Mouse (Mus musculus) forebrain, postnatal 0 days (tissue): ENCODE measurements at regions not wholly inside any gene's neighbourhood (a gene's known extent, or its start where the extent isn't known, plus 50 kb on each side); places are given as distances from the start of the nearest gene placed in this dataset.
A peak's percentile ranks its signal among the peaks of the same experiment; 100 is the strongest.

ENCODE experiments used
- ATAC-seq: fragments of 200-750 bp; cut with Nextera tagmentation; 2 replicates; pipeline ENCODE4 v1.8.0; 2017; ENCODE audit warnings: mild to moderate bottlenecking, moderate library complexity
- DNase-seq: peaks from one replicate; pipeline ENCODE4 v3.0.0-alpha.2; 2015
- H3K27ac ChIP-seq: fragments of 300-500 bp; sonication (generic); 2 replicates; pipeline ENCODE4 v1.5.1; 2014; ENCODE audit warnings: low read depth, mild to moderate bottlenecking, antibody characterized with exemption, low read length, moderate library complexity, mixed read lengths
- H3K27me3 ChIP-seq: fragments of 300-500 bp; sonication (generic); 2 replicates; pipeline ENCODE4 v1.6.1; 2014; ENCODE audit warnings: mild to moderate bottlenecking, low read length, mixed read lengths; ENCODE audit not compliant: insufficient read depth
- H3K36me3 ChIP-seq: fragments of 300-500 bp; sonication (generic); 2 replicates; pipeline ENCODE4 v1.6.1; 2014; ENCODE audit warnings: mild to moderate bottlenecking, moderate library complexity; ENCODE audit not compliant: insufficient read depth
- H3K4me1 ChIP-seq: fragments of 300-500 bp; sonication (generic); 2 replicates; pipeline ENCODE4 v1.6.1; 2014; ENCODE audit warnings: antibody characterized with exemption; ENCODE audit not compliant: insufficient read depth
- H3K4me2 ChIP-seq: fragments of 300-500 bp; sonication (generic); 2 replicates; pipeline ENCODE4 v1.6.1; 2014; ENCODE audit warnings: low read depth, mild to moderate bottlenecking, moderate library complexity
- H3K4me3 ChIP-seq: fragments of 300-500 bp; sonication (generic); 2 replicates; pipeline ENCODE4 v1.5.1; 2014; ENCODE audit warnings: low read depth, low read length, mixed read lengths
- H3K9ac ChIP-seq: fragments of 300-500 bp; sonication (generic); 2 replicates; pipeline ENCODE4 v1.6.1; 2014; ENCODE audit warnings: mild to moderate bottlenecking
- H3K9me3 ChIP-seq: fragments of 300-500 bp; sonication (generic); 2 replicates; pipeline ENCODE4 v1.6.1; 2016; ENCODE audit warnings: low read length
- CTCF ChIP-seq: sonication (generic); IDR thresholded peaks from 2 replicates; pipeline ENCODE4 v1.5.1; 2016; ENCODE audit warnings: antibody characterized with exemption, control low read depth, low read depth
- WGBS: fragments of 180-500 bp; shearing (Covaris S2); extraction: QIAGEN DNeasy Blood & Tissue Kit; methylation state at CpG from one replicate; pipeline ENCODE4 v1.1.7; 2014; 5-methylcytosine and 5-hydroxymethylcytosine counted together

DNA sequence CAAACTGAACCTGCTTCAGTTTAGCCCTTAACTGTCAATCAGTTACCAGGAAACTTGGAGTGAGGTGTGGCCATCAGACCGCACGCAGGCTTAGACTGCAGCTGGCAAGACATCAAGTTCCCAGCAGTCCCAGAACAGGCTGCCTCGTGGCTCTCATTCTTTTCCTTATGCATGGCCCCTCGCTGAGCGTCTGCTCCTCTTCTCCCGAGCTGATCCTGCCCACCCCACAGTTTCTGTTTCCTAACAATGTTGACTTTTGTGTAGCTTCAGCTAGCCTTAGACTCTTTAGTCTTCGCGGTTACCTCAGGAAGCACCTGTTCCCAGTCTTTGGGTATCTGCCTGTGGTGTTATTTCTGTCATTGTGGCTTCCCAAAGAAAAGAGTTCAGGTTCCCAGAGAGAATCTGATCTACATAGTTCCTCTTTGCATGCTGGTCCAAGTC, 66.1 kb upstream of the Atp1a1 start:
- no peaks in the 10 kb centered on the region for H3K27me3 ChIP-seq
- H3K4me2 ChIP-seq = no peak overlapping the region
- no peaks in the 10 kb centered on the region for H3K36me3 ChIP-seq
- H3K4me1 ChIP-seq = no peaks in the 10 kb centered on the region
- DNase-seq (no peak), ATAC-seq (no peak)
- H3K4me3 ChIP-seq = no peak overlapping the region
- no peak for TF ChIP-seq CTCF
- H3K9ac ChIP-seq = no peak overlapping the region
- no peaks in the 10 kb centered on the region for H3K9me3 ChIP-seq
- WGBS = 36% methylated on average over 8 of the region's 8 CpGs
- no peak overlapping the region for H3K27ac ChIP-seq

DNA sequence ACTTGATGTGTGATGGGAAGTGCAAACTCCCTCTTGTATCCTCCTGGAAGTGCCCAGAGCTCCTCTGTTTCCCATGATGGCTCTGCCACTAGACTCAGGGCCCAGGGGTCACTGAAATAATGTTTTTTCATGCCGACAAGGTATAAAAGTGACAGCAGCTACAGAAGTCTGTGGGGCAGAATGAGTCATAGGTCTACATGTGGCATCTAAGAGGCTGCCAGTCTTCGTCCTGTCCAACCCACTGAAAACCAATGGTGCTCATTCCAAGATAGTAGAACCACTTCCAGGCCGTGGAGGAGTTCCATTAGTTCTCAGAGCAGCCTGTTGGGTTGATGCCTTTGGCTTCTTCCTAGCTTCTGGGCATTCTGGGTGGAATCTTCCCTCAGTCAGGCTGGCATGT, 65.3 kb upstream of the Atp1a1 start:
- 91% methylated on average over 3 of the region's 3 CpGs for WGBS
- no peak for DNase-seq
- no peaks in the 10 kb centered on the region for H3K4me1 ChIP-seq
- TF ChIP-seq CTCF = no peak
- H3K36me3 ChIP-seq = no peaks in the 10 kb centered on the region
- no peaks in the 10 kb centered on the region for H3K9me3 ChIP-seq
- H3K4me2 ChIP-seq = no peak overlapping the region
- H3K27ac ChIP-seq = no peak overlapping the region
- ATAC-seq = no peak
- H3K27me3 ChIP-seq = no peaks in the 10 kb centered on the region
- H3K9ac ChIP-seq = no peak overlapping the region
- no peak overlapping the region for H3K4me3 ChIP-seq

- WGBS = 51% methylated on average over 10 of the region's 10 CpGs
Observed at GRCm38 (mm10) chr3:101667767-101668387, 63.4 kb upstream of the Atp1a1 start.

GRCm38 (mm10) chr3:101667186-101667585, 62.7 kb upstream of the Atp1a1 start:
- Histone ChIP-seq H3K9me3 (no peaks in the 10 kb centered on the region), H3K4me2 (no peak overlapping the region), H3K27me3 (no peaks in the 10 kb centered on the region), H3K27ac (no peak overlapping the region), H3K36me3 (no peaks in the 10 kb centered on the region), H3K4me3 (no peak overlapping the region), H3K9ac (no peak overlapping the region), H3K4me1 (no peaks in the 10 kb centered on the region)
- DNase-seq (no peak), ATAC-seq (no peak)
- 25% methylated on average over 4 of the region's 4 CpGs for WGBS
- no peak for TF ChIP-seq CTCF

More at GRCm38 (mm10) chr3:101667767-101668387, 63.4 kb upstream of the Atp1a1 start:
- Histone ChIP-seq H3K4me3 (no peak overlapping the region), H3K27ac (no peak overlapping the region), H3K36me3 (no peaks in the 10 kb centered on the region), H3K4me1 (no peaks in the 10 kb centered on the region), H3K27me3 (no peaks in the 10 kb centered on the region), H3K9me3 (no peaks in the 10 kb centered on the region), H3K4me2 (no peak overlapping the region), H3K9ac (no peak overlapping the region)
- peak; percentile 18 for ATAC-seq
- TF ChIP-seq CTCF = no peak
- DNase-seq = no peak

DNA sequence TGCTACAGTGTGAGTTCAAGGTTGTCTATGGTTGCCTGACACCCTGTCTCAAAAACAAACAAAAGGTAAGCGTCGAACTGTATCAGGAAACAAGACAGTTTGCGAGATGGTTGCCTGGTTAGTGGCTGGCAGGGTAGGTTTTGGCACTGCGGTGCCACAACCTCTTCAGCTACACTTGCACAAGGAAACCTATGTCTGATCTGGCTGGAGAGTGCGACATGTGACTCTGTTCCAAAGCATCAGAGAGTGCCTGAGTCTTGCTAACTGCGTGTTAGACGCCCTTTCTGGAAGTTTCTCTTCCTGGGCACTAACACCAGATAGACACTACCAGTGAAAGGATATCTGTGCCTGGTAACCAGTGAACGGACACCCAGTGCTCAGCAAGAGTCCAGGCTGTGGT, 62.1 kb upstream of the Atp1a1 start:
- Histone ChIP-seq H3K9ac (no peak overlapping the region), H3K4me3 (no peak overlapping the region)
- WGBS = 93% methylated on average over 8 of the region's 8 CpGs

DNA sequence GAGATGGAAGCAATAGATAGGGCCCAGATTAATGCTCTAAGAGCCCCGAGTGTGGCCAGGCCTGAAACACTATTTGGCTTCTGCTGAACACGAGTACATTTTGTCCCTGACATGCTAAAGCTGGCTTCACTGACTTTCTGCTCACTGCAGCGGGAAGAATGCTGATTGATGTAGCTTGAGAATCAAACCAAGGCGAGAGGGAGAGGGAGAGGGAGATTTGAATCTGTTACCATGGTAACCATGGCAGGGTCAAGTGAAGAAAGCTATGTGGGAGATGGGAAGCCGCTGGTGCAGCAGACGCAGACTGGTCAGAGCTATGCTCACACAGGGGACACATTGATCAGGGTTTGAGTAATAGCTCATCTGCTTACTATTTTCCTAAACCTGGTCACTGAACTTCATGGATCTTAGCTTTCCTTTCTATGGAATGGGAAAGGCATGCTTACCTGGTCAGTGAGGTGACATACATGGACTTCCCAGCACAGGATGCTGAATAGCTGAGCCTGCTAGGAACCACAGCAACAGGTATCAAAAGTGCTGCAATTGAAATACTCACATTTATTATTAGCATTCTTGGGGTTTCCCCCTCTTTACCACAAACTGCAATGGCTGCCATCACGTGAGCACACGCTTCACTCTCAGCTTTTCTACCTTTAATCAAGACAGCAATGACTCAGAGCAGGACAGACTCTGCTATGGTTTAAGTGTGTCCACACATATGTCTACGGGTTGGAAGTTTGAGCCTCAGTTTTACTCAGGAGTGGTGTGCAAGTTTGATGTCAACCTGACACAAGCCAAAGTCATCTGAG, 56.9 kb upstream of the Atp1a1 start:
- Histone ChIP-seq H3K9me3 (no peaks in the 10 kb centered on the region), H3K27me3 (no peaks in the 10 kb centered on the region), H3K36me3 (no peaks in the 10 kb centered on the region), H3K9ac (peak overlapping the region; percentile 6; the same call in 1 of the 2 replicates), H3K4me2 (no peak overlapping the region), H3K4me1 (peaks cover 7% of the 10 kb centered on the region), H3K4me3 (no peak overlapping the region), H3K27ac (peak overlapping the region; percentile 59; the same call in 1 of the 2 replicates)
- no peak for TF ChIP-seq CTCF
- ATAC-seq (peak; percentile 82), DNase-seq (peak; percentile 55)
- WGBS = 37% methylated on average over 9 of the region's 9 CpGs

More for the DNA sequence above, 62.1 kb upstream of the Atp1a1 start:
- Histone ChIP-seq H3K36me3 (no peaks in the 10 kb centered on the region), H3K4me1 (no peaks in the 10 kb centered on the region), H3K27me3 (no peaks in the 10 kb centered on the region), H3K9me3 (no peaks in the 10 kb centered on the region), H3K27ac (no peak overlapping the region), H3K4me2 (no peak overlapping the region)
- TF ChIP-seq CTCF = no peak
- ATAC-seq (no peak), DNase-seq (no peak)

- Histone ChIP-seq H3K27ac (peak overlapping the region; percentile 59; the same call in 1 of the 2 replicates), H3K9ac (peak overlapping the region; percentile 6; the same call in 1 of the 2 replicates), H3K9me3 (no peaks in the 10 kb centered on the region), H3K4me3 (no peak overlapping the region), H3K27me3 (no peaks in the 10 kb centered on the region), H3K4me1 (peaks cover 7% of the 10 kb centered on the region), H3K36me3 (no peaks in the 10 kb centered on the region), H3K4me2 (no peak overlapping the region)
- no peak for TF ChIP-seq CTCF
- 0 out of 2 replicates have a peak, but pooled peaks have one; percentile 12 for ATAC-seq
- no peak for DNase-seq
- 35% methylated on average over 6 of the region's 6 CpGs for WGBS
Observed at GRCm38 (mm10) chr3:101660635-101661034, 56.2 kb upstream of the Atp1a1 start.
